Mouse (Mus musculus): ENCODE data around the gene Glt8d2. TPM values are rescaled to one million over a fixed set of nuclear protein-coding genes. Genes with fewer than 3 reads are reported as not detected.

Glt8d2 gene
- total RNA-seq, 1 experiment from 2014 or later, result not detected

Other genes with a start within 250 kb of the Glt8d2 start
- not detected in 3 replicates for gene Gm1553, start 198.0 kb downstream of the Glt8d2 start, total RNA-seq (2017)
- gene 1190007I07Rik, start 67.4 kb downstream of the Glt8d2 start, total RNA-seq (2017), result 14.7 to 25.2 TPM in 2 of 3 replicates, not detected in the other
- gene Tdg, start 60.8 kb downstream of the Glt8d2 start, total RNA-seq (2017), result 41.6 to 49.1 TPM (median 46.9 TPM) in 3 replicates
- 35.4 to 71.3 TPM (median 52.3 TPM) in 3 replicates for gene Hcfc2, start 5.5 kb upstream of the Glt8d2 start, total RNA-seq (2017)
- gene Nfyb, start 73.5 kb upstream of the Glt8d2 start, total RNA-seq (2017), result 66.8 to 95.1 TPM (median 91.5 TPM) in 3 replicates
- gene Txnrd1, start 143.3 kb upstream of the Glt8d2 start, total RNA-seq (2017), result 68.5 to 96.1 TPM (median 73.4 TPM) in 3 replicates
- 9.6 to 18.2 TPM (median 16.2 TPM) in 3 replicates for gene Eid3, start 176.0 kb upstream of the Glt8d2 start, total RNA-seq (2017)